Mouse (Mus musculus): ENCODE data around the gene Hoxb9. TPM values are rescaled to one million over a fixed set of nuclear protein-coding genes. Genes with fewer than 3 reads are reported as not detected.

The Hoxb9 gene
- polyA plus RNA-seq, 1 experiment, result 0.77 TPM

GRCm38 (mm10) chr11:96315344-96315681, 44.1 kb downstream of the Hoxb9 start:
- 17% methylated on average over 5 of the region's 5 CpGs for WGBS
- no peak for TF ChIP-seq CTCF (IDR thresholded peaks at IDR 0.05; ENCODE audit: control insufficient read depth, insufficient read depth, low read length)
- no peak for TF ChIP-seq POLR2A (IDR thresholded peaks at IDR 0.05; ENCODE audit: borderline replicate concordance, control insufficient read depth, low read depth, low read length)
- H3K4me3 ChIP-seq (replicated peaks; ENCODE audit: control insufficient read depth, low read depth, low read length), result peak overlapping the region; percentile 58
- no peak overlapping the region for H3K27ac ChIP-seq (ENCODE audit: control insufficient read depth, insufficient read depth, low read depth, low read length, poor library complexity)
- H3K4me1 ChIP-seq (ENCODE audit: control insufficient read depth, insufficient read depth, low read length), result peaks cover 1% of the 10 kb centered on the region; the same call in 1 of the 2 replicates

GRCm38 (mm10) chr11:96316696-96317607, 45.7 kb downstream of the Hoxb9 start:
- Histone ChIP-seq H3K4me3 (replicated peaks; ENCODE audit: control insufficient read depth, low read depth, low read length) (no peak overlapping the region), H3K4me1 (ENCODE audit: control insufficient read depth, insufficient read depth, low read length) (peaks cover 1% of the 10 kb centered on the region; the same call in 1 of the 2 replicates), H3K27ac (ENCODE audit: control insufficient read depth, insufficient read depth, low read depth, low read length, poor library complexity) (no peak overlapping the region)
- TF ChIP-seq POLR2A (IDR thresholded peaks at IDR 0.05; ENCODE audit: borderline replicate concordance, control insufficient read depth, low read depth, low read length), result no peak
- TF ChIP-seq CTCF (IDR thresholded peaks at IDR 0.05; ENCODE audit: control insufficient read depth, insufficient read depth, low read length), result no peak
- WGBS, result 72% methylated on average over 18 of the region's 18 CpGs

GRCm38 (mm10) chr11:96317608-96318367, 46.5 kb downstream of the Hoxb9 start, which contains the start of gene Hoxb4:
Gene Hoxb4, plus strand, starts transcription at chr11:96318267.
- TF ChIP-seq CTCF (IDR thresholded peaks at IDR 0.05; ENCODE audit: control insufficient read depth, insufficient read depth, low read length) (no peak), POLR2A (IDR thresholded peaks at IDR 0.05; ENCODE audit: borderline replicate concordance, control insufficient read depth, low read depth, low read length) (no peak)
- peak within 1 kb of the TSS; percentile 81 for H3K4me3 ChIP-seq (replicated peaks; ENCODE audit: control insufficient read depth, low read depth, low read length)
- 25% methylated on average over 28 of the region's 28 CpGs for WGBS
- peak within 1 kb of the TSS; percentile 54 for H3K27ac ChIP-seq (ENCODE audit: control insufficient read depth, insufficient read depth, low read depth, low read length, poor library complexity)
- H3K4me1 ChIP-seq (ENCODE audit: control insufficient read depth, insufficient read depth, low read length), result peaks cover 1% of the 10 kb centered on the region; the same call in 1 of the 2 replicates

DNA sequence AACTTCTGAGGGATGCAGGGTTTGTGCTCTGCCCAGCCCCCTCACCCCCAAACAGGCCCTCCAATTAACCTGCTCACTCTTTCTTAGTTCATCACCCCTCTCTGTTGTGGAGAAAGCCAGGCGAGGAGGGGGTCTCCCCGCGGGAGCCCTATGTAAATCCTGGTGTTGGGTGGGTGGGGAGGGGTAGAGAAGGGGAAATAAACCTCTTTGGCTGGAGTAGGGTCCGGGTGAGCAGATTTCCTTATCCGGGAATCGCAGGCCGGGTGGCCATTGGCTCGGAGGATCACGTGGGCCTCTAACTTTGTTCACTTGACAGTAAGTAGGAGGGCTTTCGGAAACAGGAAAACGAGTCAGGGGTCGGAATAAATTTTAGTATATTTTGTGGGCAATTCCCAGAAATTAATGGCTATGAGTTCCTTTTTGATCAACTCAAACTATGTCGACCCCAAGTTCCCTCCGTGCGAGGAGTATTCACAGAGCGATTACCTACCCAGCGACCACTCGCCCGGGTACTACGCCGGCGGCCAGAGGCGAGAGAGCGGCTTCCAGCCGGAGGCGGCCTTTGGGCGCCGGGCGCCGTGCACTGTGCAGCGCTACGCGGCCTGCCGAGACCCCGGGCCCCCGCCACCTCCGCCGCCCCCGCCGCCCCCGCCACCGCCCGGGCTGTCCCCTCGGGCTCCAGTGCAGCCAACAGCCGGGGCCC, 47.3 kb downstream of the Hoxb9 start:
- WGBS, result under 1% methylated on average over 28 of the region's 45 CpGs
- TF ChIP-seq POLR2A (IDR thresholded peaks at IDR 0.05; ENCODE audit: borderline replicate concordance, control insufficient read depth, low read depth, low read length) (no peak), CTCF (IDR thresholded peaks at IDR 0.05; ENCODE audit: control insufficient read depth, insufficient read depth, low read length) (no peak)
- H3K4me1 ChIP-seq (ENCODE audit: control insufficient read depth, insufficient read depth, low read length), result peaks cover 1% of the 10 kb centered on the region; the same call in 1 of the 2 replicates
- peak overlapping the region; percentile 54 for H3K27ac ChIP-seq (ENCODE audit: control insufficient read depth, insufficient read depth, low read depth, low read length, poor library complexity)
- H3K4me3 ChIP-seq (replicated peaks; ENCODE audit: control insufficient read depth, low read depth, low read length), result peak overlapping the region; percentile 81

DNA sequence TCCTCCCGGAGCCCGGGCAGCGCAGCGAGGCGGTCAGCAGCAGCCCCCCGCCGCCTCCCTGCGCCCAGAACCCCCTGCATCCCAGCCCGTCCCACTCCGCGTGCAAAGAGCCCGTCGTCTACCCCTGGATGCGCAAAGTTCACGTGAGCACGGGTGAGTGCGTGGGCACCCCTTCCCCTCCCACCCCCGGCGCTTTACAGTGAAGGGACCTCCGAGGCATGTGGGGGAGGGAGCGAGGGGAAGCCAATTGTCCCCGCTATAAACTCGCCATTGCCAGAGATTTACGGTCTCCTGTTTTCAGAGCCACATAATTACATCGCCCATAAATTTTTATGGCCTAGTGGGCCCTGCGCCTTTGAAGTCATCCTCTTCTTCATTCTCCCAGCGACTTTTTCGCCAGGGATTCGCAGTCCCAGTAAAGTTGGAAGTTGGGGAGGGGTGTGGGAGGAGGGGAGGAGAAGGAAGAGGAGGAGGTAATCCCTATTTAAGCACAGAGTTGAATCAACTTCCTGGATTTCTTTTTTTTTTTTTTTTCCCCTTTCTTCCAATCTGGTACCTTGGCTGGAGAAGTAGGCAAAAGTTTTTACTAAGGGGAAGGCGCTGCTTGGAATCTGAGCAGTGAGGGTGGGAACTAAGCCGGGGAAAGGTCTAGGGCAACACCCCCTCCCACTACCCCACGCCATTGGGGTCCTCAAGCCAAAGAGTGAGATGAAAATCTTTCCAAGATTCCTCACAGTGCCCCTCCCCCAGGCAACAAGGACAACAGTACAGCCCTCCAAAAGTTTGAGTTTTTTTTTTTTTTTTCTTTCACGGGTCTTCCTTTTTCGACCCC, 48.0 kb downstream of the Hoxb9 start:
- Histone ChIP-seq H3K4me1 (ENCODE audit: control insufficient read depth, insufficient read depth, low read length) (peaks cover 1% of the 10 kb centered on the region; the same call in 1 of the 2 replicates), H3K27ac (ENCODE audit: control insufficient read depth, insufficient read depth, low read depth, low read length, poor library complexity) (peak overlapping the region; percentile 41; the same call in 1 of the 2 replicates), H3K4me3 (replicated peaks; ENCODE audit: control insufficient read depth, low read depth, low read length) (peak overlapping the region; percentile 81)
- WGBS, result under 1% methylated on average over 34 of the region's 34 CpGs
- TF ChIP-seq POLR2A (IDR thresholded peaks at IDR 0.05; ENCODE audit: borderline replicate concordance, control insufficient read depth, low read depth, low read length) (no peak), CTCF (IDR thresholded peaks at IDR 0.05; ENCODE audit: control insufficient read depth, insufficient read depth, low read length) (no peak)

DNA sequence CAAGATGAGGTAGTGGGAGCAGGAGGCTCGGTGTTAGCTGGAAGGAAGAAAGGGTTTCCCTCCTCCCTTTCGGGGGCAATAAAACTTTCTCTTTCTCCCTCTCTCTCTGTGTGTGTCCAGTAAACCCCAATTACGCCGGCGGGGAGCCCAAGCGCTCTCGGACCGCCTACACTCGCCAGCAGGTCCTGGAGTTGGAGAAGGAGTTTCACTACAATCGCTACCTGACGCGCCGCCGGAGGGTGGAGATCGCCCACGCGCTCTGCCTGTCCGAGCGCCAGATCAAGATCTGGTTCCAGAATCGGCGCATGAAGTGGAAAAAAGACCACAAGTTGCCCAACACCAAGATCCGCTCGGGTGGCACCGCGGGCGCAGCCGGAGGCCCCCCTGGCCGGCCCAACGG, 48.7 kb downstream of the Hoxb9 start:
- Histone ChIP-seq H3K4me3 (replicated peaks; ENCODE audit: control insufficient read depth, low read depth, low read length) (peak overlapping the region; percentile 39), H3K4me1 (ENCODE audit: control insufficient read depth, insufficient read depth, low read length) (peaks cover 1% of the 10 kb centered on the region; the same call in 1 of the 2 replicates), H3K27ac (ENCODE audit: control insufficient read depth, insufficient read depth, low read depth, low read length, poor library complexity) (no peak overlapping the region)
- 7% methylated on average over 29 of the region's 29 CpGs for WGBS
- no peak for TF ChIP-seq CTCF (IDR thresholded peaks at IDR 0.05; ENCODE audit: control insufficient read depth, insufficient read depth, low read length)
- no peak for TF ChIP-seq POLR2A (IDR thresholded peaks at IDR 0.05; ENCODE audit: borderline replicate concordance, control insufficient read depth, low read depth, low read length)

GRCm38 (mm10) chr11:96320688-96321087, 49.4 kb downstream of the Hoxb9 start:
- TF ChIP-seq CTCF (IDR thresholded peaks at IDR 0.05; ENCODE audit: control insufficient read depth, insufficient read depth, low read length), result no peak
- no peak for TF ChIP-seq POLR2A (IDR thresholded peaks at IDR 0.05; ENCODE audit: borderline replicate concordance, control insufficient read depth, low read depth, low read length)
- WGBS, result 87% methylated on average over 17 of the region's 17 CpGs
- Histone ChIP-seq H3K4me1 (ENCODE audit: control insufficient read depth, insufficient read depth, low read length) (peaks cover 1% of the 10 kb centered on the region; the same call in 1 of the 2 replicates), H3K27ac (ENCODE audit: control insufficient read depth, insufficient read depth, low read depth, low read length, poor library complexity) (no peak overlapping the region), H3K4me3 (replicated peaks; ENCODE audit: control insufficient read depth, low read depth, low read length) (no peak overlapping the region)
